Mouse (Mus musculus) erythroblast, embryonic 14.5 days (primary cell): Measurements from ENCODE around the gene Nsg2. TPM values are rescaled to one million over a fixed set of nuclear protein-coding genes. Genes with fewer than 3 reads are reported as not detected.

Source experiments
- H3K27me3 ChIP-seq: 2 replicates; pipeline ENCODE4 v1.6.1; 2012; ENCODE audit warnings: inconsistent platforms; ENCODE audit not compliant: control insufficient read depth
- H3K36me3 ChIP-seq: 2 replicates; pipeline ENCODE4 v1.6.1; 2012; ENCODE audit warnings: mild to moderate bottlenecking, inconsistent platforms; ENCODE audit not compliant: control insufficient read depth
- H3K4me1 ChIP-seq: 2 replicates; pipeline ENCODE4 v1.6.1; 2012; ENCODE audit warnings: inconsistent platforms; ENCODE audit not compliant: control insufficient read depth
- H3K4me3 ChIP-seq: replicated peaks from 2 replicates; pipeline ENCODE3; 2012; ENCODE audit warnings: moderate library complexity, mild to moderate bottlenecking, inconsistent platforms
- H3K9me3 ChIP-seq: 2 replicates; pipeline ENCODE4 v1.6.1; 2012; ENCODE audit warnings: low read length, inconsistent platforms, mixed read lengths; ENCODE audit not compliant: control insufficient read depth
- GATA1 ChIP-seq: IDR thresholded peaks from 2 replicates; pipeline ENCODE4 v1.6.1; 2012; ENCODE audit warnings: low read length, inconsistent platforms, mixed read lengths
- TAL1 ChIP-seq: IDR thresholded peaks from 3 replicates; pipeline ENCODE4 v1.6.1; 2012; ENCODE audit warnings: low read length, inconsistent platforms, mixed read lengths
- polyA plus RNA-seq: library from polyadenylated mRNA; stranded (reverse); fragments of >175 nt; gene quantifications from 2 replicates; pipeline ENCODE4 v1.2.3, GENCODE M21; 2012

The Nsg2 gene
- polyA plus RNA-seq, 1 experiment, result not detected

- H3K4me3 ChIP-seq, result no peak overlapping the region
- no peaks in the 10 kb centered on the region for H3K4me1 ChIP-seq
- H3K9me3 ChIP-seq, result no peaks in the 10 kb centered on the region
- no peaks in the 10 kb centered on the region for H3K27me3 ChIP-seq
- H3K36me3 ChIP-seq, result no peaks in the 10 kb centered on the region
- no peak for TF ChIP-seq GATA1
- TF ChIP-seq TAL1, result no peak
Observed at GRCm38 (mm10) chr11:32029356-32029755, 29.1 kb downstream of the Nsg2 start.

- no peaks in the 10 kb centered on the region for H3K36me3 ChIP-seq
- no peaks in the 10 kb centered on the region for H3K9me3 ChIP-seq
- no peak overlapping the region for H3K4me3 ChIP-seq
- H3K4me1 ChIP-seq, result no peaks in the 10 kb centered on the region
- H3K27me3 ChIP-seq, result no peaks in the 10 kb centered on the region
- TF ChIP-seq GATA1 (no peak), TAL1 (no peak)
Observed at GRCm38 (mm10) chr11:32031396-32031795, 31.1 kb downstream of the Nsg2 start.

GRCm38 (mm10) chr11:32032053-32032452 is 31.8 kb downstream of the Nsg2 start:
- H3K27me3 ChIP-seq, result no peaks in the 10 kb centered on the region
- TF ChIP-seq GATA1 (no peak), TAL1 (no peak)
- no peaks in the 10 kb centered on the region for H3K36me3 ChIP-seq
- no peak overlapping the region for H3K4me3 ChIP-seq
- no peaks in the 10 kb centered on the region for H3K4me1 ChIP-seq
- no peaks in the 10 kb centered on the region for H3K9me3 ChIP-seq

- Histone ChIP-seq H3K4me1 (no peaks in the 10 kb centered on the region), H3K36me3 (no peaks in the 10 kb centered on the region), H3K27me3 (no peaks in the 10 kb centered on the region), H3K9me3 (no peaks in the 10 kb centered on the region), H3K4me3 (no peak overlapping the region)
- no peak for TF ChIP-seq TAL1
- no peak for TF ChIP-seq GATA1
Observed at GRCm38 (mm10) chr11:32035831-32036230, 35.6 kb downstream of the Nsg2 start.

GRCm38 (mm10) chr11:32039656-32040055 is 39.4 kb downstream of the Nsg2 start:
- Histone ChIP-seq H3K27me3 (no peaks in the 10 kb centered on the region), H3K9me3 (no peaks in the 10 kb centered on the region), H3K36me3 (no peaks in the 10 kb centered on the region), H3K4me1 (no peaks in the 10 kb centered on the region), H3K4me3 (no peak overlapping the region)
- TF ChIP-seq TAL1, result no peak
- TF ChIP-seq GATA1, result no peak

- TF ChIP-seq TAL1, result no peak
- TF ChIP-seq GATA1, result no peak
- no peak overlapping the region for H3K4me3 ChIP-seq
- H3K9me3 ChIP-seq, result no peaks in the 10 kb centered on the region
- H3K4me1 ChIP-seq, result no peaks in the 10 kb centered on the region
- H3K27me3 ChIP-seq, result no peaks in the 10 kb centered on the region
- no peaks in the 10 kb centered on the region for H3K36me3 ChIP-seq
Observed at GRCm38 (mm10) chr11:32057389-32057788, 57.1 kb downstream of the Nsg2 start.

- Histone ChIP-seq H3K36me3 (no peaks in the 10 kb centered on the region), H3K4me3 (no peak overlapping the region), H3K27me3 (no peaks in the 10 kb centered on the region), H3K9me3 (no peaks in the 10 kb centered on the region), H3K4me1 (no peaks in the 10 kb centered on the region)
- TF ChIP-seq TAL1 (no peak), GATA1 (no peak)
Observed at GRCm38 (mm10) chr11:32057861-32058260, 57.6 kb downstream of the Nsg2 start.

GRCm38 (mm10) chr11:32061020-32061419 is 60.8 kb downstream of the Nsg2 start:
- Histone ChIP-seq H3K4me1 (no peaks in the 10 kb centered on the region), H3K36me3 (no peaks in the 10 kb centered on the region), H3K4me3 (no peak overlapping the region), H3K27me3 (no peaks in the 10 kb centered on the region), H3K9me3 (no peaks in the 10 kb centered on the region)
- no peak for TF ChIP-seq TAL1
- TF ChIP-seq GATA1, result no peak

GRCm38 (mm10) chr11:32061874-32062273 is 61.6 kb downstream of the Nsg2 start:
- H3K27me3 ChIP-seq, result no peaks in the 10 kb centered on the region
- no peak for TF ChIP-seq TAL1
- no peak for TF ChIP-seq GATA1
- H3K4me1 ChIP-seq, result no peaks in the 10 kb centered on the region
- no peaks in the 10 kb centered on the region for H3K36me3 ChIP-seq
- H3K4me3 ChIP-seq, result no peak overlapping the region
- no peaks in the 10 kb centered on the region for H3K9me3 ChIP-seq

- Histone ChIP-seq H3K4me1 (no peaks in the 10 kb centered on the region), H3K4me3 (no peak overlapping the region)
Observed at GRCm38 (mm10) chr11:32063775-32064510, 63.7 kb downstream of the Nsg2 start.

More at GRCm38 (mm10) chr11:32063775-32064510, 63.7 kb downstream of the Nsg2 start:
- no peaks in the 10 kb centered on the region for H3K27me3 ChIP-seq
- no peaks in the 10 kb centered on the region for H3K36me3 ChIP-seq
- no peak for TF ChIP-seq GATA1
- TF ChIP-seq TAL1, result no peak
- no peaks in the 10 kb centered on the region for H3K9me3 ChIP-seq
